Mouse (Mus musculus): ENCODE results near the gene Bicra.

DNA sequence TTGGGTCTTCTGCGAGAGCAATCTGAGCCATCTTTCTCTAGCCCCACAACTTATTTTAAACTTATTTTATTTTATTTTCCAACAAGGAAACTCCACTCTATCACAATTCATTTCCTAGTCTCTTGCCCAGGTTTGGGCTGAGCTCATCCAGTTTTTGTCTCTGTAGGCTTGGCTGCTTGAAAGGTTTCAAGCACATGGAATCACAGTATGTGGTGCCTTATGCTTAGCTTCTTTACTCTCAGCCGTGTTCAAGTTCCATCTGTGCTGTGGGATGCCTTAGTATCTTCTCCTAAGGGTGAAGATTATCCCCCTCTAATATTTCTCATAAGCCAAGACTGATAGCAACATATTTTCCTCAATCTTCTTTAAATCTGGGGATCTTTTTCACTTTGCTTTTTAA is 39.9 kb upstream of the Bicra start:
- TF ChIP-seq CTCF (IDR thresholded peaks at IDR 0.05) = no peak
- no peak for TF ChIP-seq EP300 (IDR thresholded peaks at IDR 0.05)
